Mouse (Mus musculus) liver (tissue): Measurements from ENCODE around the gene Mcm7.

ENCODE experiments used
- DNase-seq: peaks from one replicate; pipeline ENCODE4 v3.0.0-alpha.2; 2020; ENCODE audit warnings: mixed read lengths

Gene Mcm7

DNA sequence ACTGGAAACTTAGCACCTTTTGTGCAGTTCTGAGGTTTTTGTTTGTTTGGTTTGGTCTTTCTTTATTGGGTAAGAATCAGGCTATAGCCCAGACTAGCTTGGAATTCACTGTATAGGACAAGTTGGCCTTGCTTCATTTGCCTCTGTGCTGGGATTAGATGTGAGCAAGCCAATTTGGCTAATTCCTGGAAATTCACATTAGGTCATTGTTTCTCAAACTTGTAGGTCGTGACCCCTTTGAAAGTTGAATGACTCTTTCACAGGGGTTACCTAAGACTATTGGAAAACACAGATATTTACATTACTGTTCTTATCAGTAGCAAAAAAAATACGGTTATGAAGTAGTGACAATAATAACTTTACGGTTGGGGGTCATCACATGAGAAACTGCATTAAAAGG is 17.8 kb downstream of the Mcm7 start:
- no peak for DNase-seq

DNA sequence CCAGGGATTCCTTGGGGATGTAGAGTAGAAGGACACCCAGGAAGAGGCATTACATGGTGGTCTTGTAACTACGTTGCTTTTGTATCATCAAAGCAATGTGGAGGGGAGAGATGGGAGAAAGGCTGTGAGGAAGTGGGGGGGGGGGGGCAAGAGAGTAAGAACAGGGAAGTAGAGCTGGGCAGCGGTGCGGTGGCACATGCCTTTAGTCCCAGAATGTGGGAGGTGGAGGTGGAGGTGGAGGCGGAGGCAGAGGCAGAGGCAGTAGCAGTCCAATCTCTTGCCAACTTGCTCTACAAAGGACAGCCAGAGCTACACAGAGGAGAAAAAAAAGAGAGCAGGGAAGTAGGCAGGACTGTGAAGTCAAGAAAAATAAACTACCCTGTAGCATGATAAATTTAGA is 33.6 kb downstream of the Mcm7 start:
- DNase-seq = no peak

DNA sequence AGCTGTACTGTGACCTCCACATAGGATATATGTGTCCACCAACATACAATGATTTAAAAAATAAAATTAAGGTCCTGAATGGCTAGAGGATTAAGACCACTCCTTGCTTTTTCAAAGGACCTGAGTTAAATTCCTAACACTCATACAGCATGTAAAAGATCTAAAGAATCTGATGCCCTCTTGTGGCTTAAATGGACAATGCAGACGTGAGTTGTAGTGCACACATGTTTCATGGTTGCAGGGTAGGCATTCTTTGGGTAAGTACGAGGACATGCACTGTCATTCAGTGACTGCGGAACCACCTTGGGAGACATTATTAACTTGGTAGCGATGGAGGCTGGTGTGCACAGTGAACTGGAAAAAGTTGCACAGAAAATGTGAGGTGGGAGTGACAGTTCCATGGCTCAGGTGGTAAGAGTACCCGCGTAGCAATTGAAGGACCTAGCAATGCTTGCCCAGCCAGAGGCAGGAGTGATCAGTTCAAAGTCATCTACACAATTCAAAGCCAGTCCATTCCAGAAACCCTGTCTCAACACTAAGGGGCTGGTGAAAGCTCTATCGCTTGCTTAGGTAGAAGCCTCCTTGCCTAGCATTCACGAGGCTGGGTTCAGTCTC is 34.2 kb downstream of the Mcm7 start:
- DNase-seq = peak; percentile 19

DNA sequence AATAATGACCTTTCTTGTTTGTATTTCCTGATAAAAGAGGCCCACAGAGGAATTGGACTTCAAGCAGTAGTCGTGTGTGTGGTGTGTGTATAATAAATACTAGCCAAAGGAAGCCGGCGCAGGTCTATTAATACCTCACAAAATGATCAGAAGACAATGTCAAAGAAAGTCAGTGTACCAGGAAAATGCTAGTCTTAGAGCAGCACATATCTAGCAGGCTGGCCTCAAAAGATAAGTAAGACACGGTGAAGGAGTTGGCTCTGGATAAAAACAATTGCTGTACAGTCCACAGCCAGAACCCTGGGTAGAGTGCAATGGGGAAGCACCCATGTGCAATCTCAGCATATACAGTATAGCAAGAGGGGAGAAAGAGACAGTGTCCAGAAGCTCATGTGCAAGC is 35.0 kb downstream of the Mcm7 start:
- no peak for DNase-seq

DNA sequence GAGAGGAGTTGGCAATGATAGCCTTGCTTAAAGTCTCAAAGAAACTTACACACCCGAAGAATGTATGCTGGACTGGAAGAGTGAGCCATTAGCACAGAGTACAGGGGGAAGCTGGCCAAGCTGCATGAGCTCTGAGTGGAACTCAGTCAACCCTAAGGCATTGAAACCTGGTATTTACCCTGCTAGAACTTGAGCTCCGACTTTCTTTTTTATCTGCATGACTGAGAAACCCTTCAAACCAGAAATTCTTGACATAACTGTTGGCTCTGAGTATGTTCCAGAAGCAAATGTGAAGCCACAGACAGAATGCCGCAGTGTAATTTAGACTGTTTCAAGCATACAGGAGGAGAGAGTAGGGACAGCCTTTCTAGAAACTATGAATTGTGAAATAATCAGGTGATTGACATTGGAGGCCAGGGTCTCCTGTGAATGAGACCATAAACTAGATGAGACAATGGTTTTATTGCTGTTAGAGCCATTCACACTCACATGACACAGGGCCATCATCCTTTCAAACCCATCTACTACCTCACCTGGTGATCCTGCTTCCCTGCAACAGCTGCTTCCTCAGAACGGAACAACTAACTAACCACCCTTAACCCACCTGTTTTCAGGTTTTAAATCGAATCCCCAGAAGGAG is 39.7 kb downstream of the Mcm7 start:
- DNase-seq = no peak

DNA sequence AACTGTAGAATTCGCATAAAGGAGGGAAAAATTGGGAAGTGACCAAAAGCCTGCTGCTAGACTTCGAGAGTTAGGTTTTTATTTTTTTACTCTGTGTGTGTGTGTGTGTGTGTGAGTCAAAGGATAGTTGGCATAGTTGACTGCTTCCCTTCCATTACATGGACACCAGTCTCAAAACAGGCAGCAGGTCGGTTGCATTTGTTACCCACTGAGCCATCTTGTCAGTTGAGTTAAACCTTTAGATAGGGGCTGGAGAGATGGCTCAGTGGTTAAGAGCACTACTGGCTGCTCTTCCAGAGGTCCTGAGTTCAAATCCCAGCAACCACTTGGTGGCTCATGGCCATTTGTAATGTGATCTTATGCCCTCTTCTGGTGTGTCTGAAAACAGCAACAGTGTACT is 54.2 kb downstream of the Mcm7 start:
- DNase-seq = no peak

DNA sequence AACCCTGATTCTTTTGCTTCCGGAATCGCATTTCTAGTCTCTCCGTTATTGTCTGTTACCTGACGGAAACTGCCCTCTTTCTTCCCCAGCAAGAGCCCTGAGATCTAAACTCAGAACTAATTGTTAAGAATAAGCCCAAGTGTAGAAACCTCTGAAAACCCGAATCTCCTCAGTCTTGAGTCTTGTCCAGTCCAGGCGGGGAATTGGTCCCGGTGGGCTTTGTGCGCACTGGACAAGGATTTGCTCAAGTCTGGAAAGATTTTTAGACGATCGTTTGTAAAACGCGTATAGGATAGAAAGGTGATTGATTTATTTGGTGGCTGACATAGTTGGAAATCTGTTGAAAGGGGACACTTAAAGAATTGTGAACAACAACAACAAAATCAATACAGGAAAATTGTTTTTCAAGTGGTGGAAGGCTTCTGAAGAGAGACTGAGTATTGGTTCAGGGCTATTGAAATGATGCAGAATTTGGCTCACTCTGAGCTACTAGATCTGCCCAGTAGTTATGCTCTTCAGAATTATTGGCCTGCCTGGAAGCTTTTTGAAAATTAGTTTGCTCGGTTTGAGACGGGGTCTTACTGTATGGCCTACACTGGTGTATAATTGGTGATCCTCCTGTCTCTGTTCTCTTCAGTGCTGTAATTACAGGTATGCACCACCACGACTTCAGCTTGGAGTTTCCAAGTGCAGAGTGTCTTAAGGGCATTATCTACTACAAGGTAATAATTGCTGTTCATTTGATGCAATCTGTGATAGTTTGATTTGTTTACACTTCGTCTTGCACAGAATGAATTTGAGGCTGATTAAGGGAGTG is 54.8 kb downstream of the Mcm7 start:
- DNase-seq = no peak

DNA sequence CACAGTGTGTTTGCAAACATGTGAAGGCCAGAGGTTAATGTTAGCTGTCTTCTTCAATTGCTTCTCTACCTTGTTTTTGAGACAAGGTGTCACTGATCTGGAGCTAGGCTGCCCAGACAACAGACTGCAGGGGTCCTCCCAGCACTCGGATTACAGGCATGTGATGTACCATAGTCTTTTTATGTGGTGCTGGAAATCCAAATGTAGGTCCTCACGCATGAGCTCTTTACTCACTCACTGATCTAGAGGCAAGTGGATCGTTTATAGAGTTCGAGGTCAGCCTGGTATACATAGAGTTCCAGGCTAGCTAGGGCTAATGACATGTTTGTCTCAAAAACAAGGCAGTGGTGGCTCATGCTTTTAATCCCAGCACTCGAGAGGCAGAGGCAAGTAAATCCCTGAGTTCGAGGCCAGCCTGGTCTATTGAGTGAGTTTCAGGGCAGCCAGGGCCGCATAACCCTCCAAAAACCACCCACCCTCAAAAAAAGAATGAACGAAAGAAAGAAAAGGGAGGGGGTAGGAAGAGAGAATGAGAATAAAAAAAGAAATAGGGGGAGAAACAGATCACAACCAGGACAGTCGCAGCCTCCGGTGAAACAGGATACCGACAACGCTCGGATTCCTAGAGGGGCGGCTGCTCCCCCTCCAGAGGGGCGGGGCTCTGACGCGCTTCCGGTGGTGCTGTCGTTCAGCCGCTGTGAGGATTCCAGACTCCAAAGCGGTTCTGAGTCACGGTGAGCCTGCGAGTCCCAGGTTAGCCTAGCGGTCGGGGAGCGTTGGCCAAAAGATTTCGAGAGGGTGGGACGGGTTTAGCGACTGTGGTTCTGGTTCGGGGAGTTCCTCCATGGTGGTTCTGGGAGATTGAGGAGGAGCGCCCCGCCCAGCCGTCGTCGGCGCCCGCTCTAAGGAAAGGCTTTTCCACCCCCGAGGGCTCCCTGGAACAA is 55.7 kb downstream of the Mcm7 start, which contains the start of gene Zscan21:
Zscan21 (plus strand) TSS at position 649 of the 944 bp plus-strand sequence.
- peak; percentile 91 for DNase-seq
